Mouse (Mus musculus) ES-Bruce4 (cell line): Measurements from ENCODE around the gene Fbxo10. TPM values are rescaled to one million over a fixed set of nuclear protein-coding genes. Genes with fewer than 3 reads are reported as not detected.

Experiments used
- H3K27ac ChIP-seq: 2 replicates; pipeline ENCODE4 v1.5.1; 2012; ENCODE audit warnings: low read length, inconsistent platforms; ENCODE audit not compliant: insufficient read depth
- H3K27me3 ChIP-seq: 2 replicates; pipeline ENCODE4 v1.6.1; 2012; ENCODE audit warnings: mild to moderate bottlenecking, low read length, inconsistent platforms; ENCODE audit not compliant: control insufficient read depth, poor library complexity, insufficient read depth, severe bottlenecking
- H3K36me3 ChIP-seq: 2 replicates; pipeline ENCODE4 v1.6.1; 2012; ENCODE audit warnings: inconsistent platforms, mild to moderate bottlenecking, low read length, moderate library complexity; ENCODE audit not compliant: control insufficient read depth, poor library complexity, insufficient read depth, severe bottlenecking
- H3K4me1 ChIP-seq: one replicate; pipeline ENCODE4 v1.8.1; 2011; ENCODE audit warnings: low read length; ENCODE audit not compliant: control insufficient read depth, insufficient read depth
- H3K4me3 ChIP-seq: 2 replicates; pipeline ENCODE4 v1.5.1; 2011; ENCODE audit warnings: low read depth, mild to moderate bottlenecking, low read length
- H3K9ac ChIP-seq: 2 replicates; pipeline ENCODE4 v1.6.1; 2012; ENCODE audit warnings: low read depth, mild to moderate bottlenecking, inconsistent platforms; ENCODE audit not compliant: poor library complexity, severe bottlenecking
- H3K9me3 ChIP-seq: replicated peaks from 2 replicates; pipeline ENCODE4 v1.6.1; 2012; ENCODE audit warnings: mild to moderate bottlenecking, low read length, inconsistent platforms; ENCODE audit not compliant: control insufficient read depth, poor library complexity, insufficient read depth, severe bottlenecking
- CTCF ChIP-seq: IDR thresholded peaks from one replicate; pipeline ENCODE4 v1.8.1; 2011; ENCODE audit warnings: low read depth, low read length
- EP300 ChIP-seq: IDR thresholded peaks from 2 replicates; pipeline ENCODE4 v1.6.1; 2011; ENCODE audit warnings: low read depth, low read length; ENCODE audit not compliant: insufficient read depth
- POLR2A ChIP-seq: IDR thresholded peaks from one replicate; pipeline ENCODE4 v1.8.1; 2011; ENCODE audit warnings: low read length; ENCODE audit not compliant: insufficient read depth
- polyA plus RNA-seq: library from polyadenylated mRNA; stranded (reverse); fragments of >200 nt; gene quantifications from 2 replicates; pipeline ENCODE4 v1.2.4, GENCODE M21; 2011; ENCODE audit warnings: low read depth; ENCODE audit not compliant: missing spikeins, insufficient read depth, insufficient read length

Gene Fbxo10
- 2.6 and 3.9 TPM in 2 replicates for polyA plus RNA-seq

DNA sequence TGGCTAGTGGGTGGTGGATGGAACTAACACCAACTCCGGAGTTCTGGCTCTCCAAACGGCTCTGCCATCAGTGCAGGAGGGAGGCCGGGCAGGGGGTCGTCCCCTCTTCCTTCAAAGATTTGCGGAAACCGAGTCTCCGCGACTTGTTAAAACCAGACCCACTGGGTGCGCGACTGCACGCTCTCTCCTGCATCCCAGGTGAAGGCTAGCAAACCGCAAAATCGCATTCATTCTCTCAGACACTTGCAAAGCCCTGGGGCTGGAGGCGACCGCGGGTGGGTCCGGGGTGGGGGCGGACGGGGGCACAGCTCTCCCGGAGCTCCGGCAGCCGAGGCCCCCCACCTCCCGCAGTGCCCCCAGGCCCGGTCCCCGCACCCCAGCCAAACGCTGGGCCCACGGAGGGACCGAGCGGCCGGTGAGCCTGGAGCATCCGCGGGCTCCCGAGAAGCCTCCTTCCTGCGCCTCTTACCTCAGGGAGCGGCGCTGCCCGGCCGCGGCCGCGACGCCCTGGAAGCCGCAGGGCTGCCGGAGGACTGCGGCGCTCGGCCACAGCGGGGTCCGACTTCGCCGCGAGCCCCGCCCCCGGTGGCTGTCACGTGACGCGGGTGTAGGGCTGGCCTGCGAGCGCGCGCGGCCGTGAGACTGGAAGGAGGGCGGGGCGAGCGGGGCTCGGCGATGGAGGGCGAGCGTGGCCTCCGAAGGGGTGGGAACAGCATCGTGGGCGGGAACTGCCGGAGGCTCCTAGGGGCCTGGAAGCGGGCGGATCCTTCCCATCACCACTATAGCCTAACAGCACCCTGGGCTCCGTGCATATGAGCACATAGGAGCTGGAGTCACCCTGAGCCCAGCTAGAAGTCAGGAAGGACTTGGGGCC is at the start of gene Fbxo10:
TSS of gene Fbxo10 (minus strand) at position 584 of the 874 bp plus-strand sequence.
- peak within 1 kb of the TSS; percentile 91 for H3K9ac ChIP-seq
- H3K4me3 ChIP-seq, result peak within 1 kb of the TSS; percentile 62
- H3K9me3 ChIP-seq, result no peaks in the 10 kb centered on the region
- H3K27ac ChIP-seq, result no peak within 1 kb of the TSS
- no peaks in the 10 kb centered on the region for H3K27me3 ChIP-seq
- H3K36me3 ChIP-seq, result no peaks in the 10 kb centered on the region
- no peaks in the 10 kb centered on the region for H3K4me1 ChIP-seq
- no peak for TF ChIP-seq CTCF
- TF ChIP-seq POLR2A, result peak; percentile 60

DNA sequence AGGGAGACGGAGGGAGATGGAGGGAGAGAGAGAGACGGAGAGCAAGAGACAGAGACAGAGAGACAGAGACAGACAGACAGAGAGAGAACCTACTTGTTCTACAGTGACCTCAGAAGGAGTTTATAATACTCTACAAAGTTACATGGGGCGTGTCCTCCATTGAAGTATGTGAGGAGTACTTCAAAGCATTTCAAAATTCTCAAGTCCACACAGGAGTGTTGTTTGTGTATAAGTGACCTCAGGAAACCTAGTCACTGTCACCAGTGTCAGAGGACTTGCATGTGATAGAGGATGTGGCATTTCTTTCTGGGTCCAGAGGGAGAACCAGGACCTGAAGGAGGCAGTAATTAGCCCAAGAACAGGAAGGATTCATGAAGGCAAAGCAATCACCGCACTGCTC is 46.6 kb upstream of the Fbxo10 start:
- Histone ChIP-seq H3K4me3 (no peak overlapping the region), H3K9ac (no peak overlapping the region), H3K9me3 (no peaks in the 10 kb centered on the region), H3K27me3 (no peaks in the 10 kb centered on the region), H3K27ac (no peak overlapping the region), H3K4me1 (no peaks in the 10 kb centered on the region), H3K36me3 (no peaks in the 10 kb centered on the region)
- TF ChIP-seq POLR2A (no peak), CTCF (no peak), EP300 (no peak)

DNA sequence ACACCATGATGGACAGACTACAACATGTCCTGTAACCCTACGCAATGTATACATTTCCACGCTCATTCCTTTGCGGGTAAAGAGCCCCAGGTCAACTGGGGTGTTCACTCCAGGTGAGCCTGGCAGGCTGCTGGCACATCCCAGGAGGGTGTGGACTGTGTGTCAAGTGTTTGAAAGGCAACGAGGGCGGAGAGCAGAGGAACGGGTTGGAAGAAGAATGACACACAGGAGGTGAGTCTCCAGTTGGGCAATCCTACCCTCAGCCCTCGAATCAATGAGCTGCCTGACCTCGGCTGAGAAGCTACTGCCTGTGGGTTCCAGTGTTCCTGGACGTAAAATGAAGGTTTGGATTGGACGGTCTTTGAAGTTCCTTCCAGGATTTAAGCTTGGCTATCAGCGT is 36.9 kb upstream of the Fbxo10 start:
- no peaks in the 10 kb centered on the region for H3K4me1 ChIP-seq
- TF ChIP-seq EP300, result no peak
- no peak overlapping the region for H3K9ac ChIP-seq
- no peaks in the 10 kb centered on the region for H3K9me3 ChIP-seq
- H3K27ac ChIP-seq, result no peak overlapping the region
- H3K36me3 ChIP-seq, result no peaks in the 10 kb centered on the region
- no peak overlapping the region for H3K4me3 ChIP-seq
- H3K27me3 ChIP-seq, result no peaks in the 10 kb centered on the region

DNA sequence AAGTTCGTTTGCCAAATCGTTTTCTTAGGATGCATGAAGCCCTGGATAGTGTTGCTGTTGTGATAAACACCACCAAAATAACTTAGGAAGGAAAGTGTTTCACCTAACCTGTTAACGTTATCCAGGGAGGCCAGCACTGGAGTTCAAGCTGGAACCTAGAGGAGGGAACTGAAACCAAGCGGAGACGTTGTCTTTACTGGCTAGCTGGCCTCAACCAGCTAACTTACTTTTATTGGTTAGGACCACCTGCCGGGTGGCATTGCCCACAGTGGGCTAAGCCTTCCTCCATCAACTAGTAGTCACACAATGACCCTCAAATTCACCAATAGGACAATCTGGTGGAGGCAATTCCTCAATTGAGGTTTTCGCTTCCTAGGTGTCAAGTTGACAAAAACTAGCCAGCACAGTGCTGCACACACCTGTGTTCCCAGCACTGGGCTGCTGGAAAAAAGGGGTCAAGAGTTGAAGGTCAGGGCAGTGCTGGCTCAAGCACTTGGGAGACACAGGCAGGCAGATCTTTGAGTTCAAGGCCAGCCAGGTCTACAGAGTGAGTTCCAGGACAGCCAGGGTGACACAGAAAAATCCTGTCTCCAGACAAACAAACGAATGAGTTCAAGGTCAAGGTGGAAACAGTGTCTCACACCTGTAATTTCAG is 24.2 kb upstream of the Fbxo10 start:
- no peaks in the 10 kb centered on the region for H3K4me1 ChIP-seq
- H3K9ac ChIP-seq, result no peak overlapping the region
- H3K4me3 ChIP-seq, result no peak overlapping the region

DNA sequence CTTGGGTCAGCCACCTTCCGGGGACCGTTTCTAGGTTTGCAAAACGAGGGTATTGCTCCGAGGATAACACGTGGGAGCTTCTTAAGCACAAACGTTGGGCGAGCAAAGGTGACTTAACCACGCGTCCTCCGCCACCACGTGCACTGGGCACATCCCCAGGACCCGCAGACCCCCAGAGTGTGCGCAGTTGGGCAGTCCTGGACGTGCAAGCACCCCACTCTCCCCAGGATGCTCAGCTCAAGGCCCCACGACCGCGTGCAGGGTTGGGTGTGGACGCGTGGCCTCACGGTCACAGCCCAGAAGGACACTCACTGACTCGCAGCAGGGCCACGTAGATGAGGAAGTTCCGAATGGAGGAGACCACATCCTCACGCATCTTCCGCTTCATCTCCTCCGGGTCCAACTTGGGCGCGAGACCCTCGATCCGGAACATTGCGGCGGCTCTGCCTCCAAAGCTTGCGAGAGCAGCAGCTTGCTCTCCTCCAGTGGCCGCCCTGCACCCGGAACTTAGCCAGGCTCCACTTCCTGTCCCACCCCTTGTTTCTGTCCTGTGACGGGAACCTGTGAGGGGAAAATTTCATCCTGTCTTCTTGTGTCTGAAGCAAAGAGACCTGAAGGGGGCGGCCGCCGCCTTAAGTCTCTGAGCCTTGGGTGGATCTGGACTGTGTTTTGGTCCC is 23.3 kb upstream of the Fbxo10 start, which contains the start of gene Tomm5:
TSS of gene Tomm5 (minus strand) at position 514 of the 677 bp plus-strand sequence.
- no peaks in the 10 kb centered on the region for H3K27me3 ChIP-seq
- peak within 1 kb of the TSS; percentile 79 for H3K4me3 ChIP-seq
- H3K9ac ChIP-seq, result peak within 1 kb of the TSS; percentile 64
- TF ChIP-seq CTCF (peak; percentile 55), EP300 (no peak), POLR2A (peak; percentile 75)
- H3K9me3 ChIP-seq, result no peaks in the 10 kb centered on the region
- H3K36me3 ChIP-seq, result peaks cover 28% of the 10 kb centered on the region
- H3K4me1 ChIP-seq, result no peaks in the 10 kb centered on the region
- H3K27ac ChIP-seq, result peak within 1 kb of the TSS; percentile 66

More for the DNA sequence above, 24.2 kb upstream of the Fbxo10 start:
- Histone ChIP-seq H3K27me3 (no peaks in the 10 kb centered on the region), H3K9me3 (no peaks in the 10 kb centered on the region), H3K27ac (peak overlapping the region; percentile 66), H3K36me3 (peaks cover 22% of the 10 kb centered on the region)
- TF ChIP-seq POLR2A (no peak), EP300 (peak; percentile 90)
